Mouse (Mus musculus): Measurements from ENCODE around the gene Lss. TPM values are rescaled to one million over a fixed set of nuclear protein-coding genes. Genes with fewer than 3 reads are reported as not detected.

Lss gene
- polyA plus RNA-seq, 3 experiments from 2014 or later = 9.7 to 17.3 (median 12.5) TPM

DNA sequence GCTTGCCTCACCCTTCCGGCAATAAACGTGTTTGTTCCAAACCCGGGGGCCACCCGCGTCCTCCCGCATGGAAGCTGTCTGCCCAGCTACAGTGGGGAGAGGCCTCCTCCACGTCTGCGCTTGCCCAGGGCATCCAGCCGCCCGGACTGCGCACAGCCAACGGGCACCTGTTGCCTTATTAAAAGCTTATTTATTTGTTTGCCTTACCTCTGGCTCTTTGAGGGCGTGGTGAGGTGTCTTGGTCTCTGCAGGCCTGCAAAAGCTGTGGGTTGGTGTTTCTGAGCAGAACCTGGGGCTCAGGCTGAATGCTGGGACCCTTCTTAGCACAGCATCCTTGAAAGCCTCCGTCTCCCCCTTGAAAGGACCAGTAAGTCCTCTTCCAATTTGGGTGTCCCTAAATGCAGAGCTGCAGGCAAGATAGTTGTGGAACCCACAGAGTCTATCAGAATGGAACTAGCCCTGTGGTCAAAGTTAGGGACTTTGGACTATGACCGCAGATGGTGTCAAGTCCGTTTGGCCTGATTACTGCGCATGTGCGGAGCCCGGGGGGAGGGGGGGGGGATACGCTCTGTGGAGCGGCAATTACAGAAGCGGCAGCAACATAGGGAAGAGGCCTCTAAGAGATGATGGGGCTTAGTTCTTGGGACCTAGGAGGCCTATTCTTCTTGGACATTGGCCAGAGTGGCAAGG, 38.8 kb downstream of the Lss start:
- ATAC-seq = no peak

DNA sequence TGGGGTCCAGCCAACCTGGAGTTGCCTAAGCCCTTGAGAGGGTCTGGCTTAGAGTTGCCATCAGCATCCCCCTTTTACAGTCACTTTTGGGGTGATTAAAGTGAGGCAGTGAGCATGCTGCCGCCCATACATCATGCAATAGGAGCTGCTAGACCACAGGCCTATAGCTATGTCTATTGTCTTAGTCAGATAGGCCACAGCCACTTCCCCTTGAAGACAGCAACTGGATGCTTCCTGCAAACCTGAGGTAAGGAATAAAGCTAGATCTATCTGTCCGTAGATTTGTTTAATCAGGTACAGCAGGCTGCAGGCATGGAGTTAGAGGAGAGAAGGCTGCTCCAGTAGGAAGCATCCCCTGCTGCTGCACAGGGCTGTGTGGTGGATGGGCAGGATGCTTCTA, 39.7 kb downstream of the Lss start:
- ATAC-seq = no peak

DNA sequence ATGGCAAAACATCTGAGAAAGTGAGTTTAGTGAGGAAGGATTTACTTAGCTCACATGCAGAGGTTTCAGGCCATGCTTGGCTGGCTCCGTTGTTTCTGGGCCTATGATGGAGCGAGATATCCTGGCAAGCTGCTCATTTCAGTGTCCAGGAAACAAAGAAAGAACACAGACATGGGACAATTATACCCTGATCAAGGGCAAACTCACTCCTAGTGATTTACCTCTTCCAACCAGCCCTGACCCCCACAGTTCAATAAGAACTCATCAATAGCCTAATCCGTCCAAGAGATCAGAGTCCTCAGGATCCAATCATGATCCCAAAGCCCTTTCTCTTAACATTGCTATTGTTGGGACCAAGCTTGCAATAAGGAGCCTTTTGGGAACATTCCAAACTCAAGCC, 40.8 kb downstream of the Lss start:
- no peak for ATAC-seq

DNA sequence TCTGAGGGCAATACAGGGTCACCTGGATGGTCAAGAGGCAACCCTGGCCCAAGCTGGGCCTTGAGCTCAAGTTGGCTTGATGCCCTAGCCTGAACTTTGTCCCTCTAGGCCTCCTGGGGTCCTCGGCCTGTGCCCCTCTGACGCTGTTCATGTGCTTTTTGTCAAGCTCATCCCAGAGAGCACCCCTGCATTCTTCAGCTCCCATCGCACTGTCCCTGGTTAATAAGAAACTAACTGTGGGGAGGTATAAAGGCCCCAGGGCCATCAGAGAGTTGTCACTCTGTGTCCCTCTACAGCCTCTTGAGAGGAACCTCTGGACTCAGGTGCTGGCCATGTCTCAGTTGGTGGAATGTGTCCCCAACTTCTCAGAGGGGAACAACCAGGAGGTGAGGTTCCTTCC, 44.0 kb downstream of the Lss start, which contains the start of gene Ftcd:
Gene Ftcd, plus strand, starts transcription at position 275 of the 400 bp plus-strand sequence.
- ATAC-seq = no peak

DNA sequence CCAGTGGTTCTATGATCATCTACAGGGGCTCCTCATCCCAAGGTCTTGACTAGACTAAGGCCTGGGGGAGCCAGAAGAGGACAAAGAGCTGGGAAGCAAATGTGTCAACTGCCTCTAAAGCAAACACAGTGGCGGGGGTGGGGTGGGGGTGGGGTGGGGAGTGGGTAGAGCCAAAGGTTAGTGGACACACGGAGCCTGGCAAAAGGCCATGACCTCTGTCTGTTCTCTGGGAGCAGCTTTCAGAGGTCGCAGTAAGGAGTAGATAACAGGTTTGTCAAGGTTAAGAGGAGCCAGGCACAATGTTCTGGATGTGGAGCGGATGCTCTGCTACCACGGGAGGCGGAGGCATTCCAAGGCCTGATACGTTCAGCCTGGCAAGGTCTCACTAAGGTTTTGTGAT, 45.5 kb downstream of the Lss start:
- no peak for ATAC-seq

DNA sequence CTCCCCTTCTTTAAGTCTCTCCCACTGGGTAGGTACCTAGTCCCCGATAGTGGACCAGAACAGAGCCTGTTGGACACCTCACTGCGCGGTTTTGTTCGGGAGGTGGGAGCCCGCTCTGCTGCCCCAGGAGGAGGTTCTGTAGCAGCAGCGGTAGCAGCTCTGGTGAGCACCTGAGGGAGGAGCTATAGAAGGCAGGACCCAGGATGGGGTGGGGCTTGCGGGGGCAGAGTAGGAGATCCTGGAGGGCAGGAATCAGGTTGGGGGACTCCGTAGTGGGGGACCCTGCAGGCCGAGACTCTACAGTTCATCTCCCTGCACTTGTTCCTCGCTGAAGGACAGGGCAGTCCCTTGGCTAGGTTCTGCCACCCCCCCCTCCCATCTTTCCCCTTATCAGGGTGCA, 52.8 kb downstream of the Lss start:
- ATAC-seq = no peak

DNA sequence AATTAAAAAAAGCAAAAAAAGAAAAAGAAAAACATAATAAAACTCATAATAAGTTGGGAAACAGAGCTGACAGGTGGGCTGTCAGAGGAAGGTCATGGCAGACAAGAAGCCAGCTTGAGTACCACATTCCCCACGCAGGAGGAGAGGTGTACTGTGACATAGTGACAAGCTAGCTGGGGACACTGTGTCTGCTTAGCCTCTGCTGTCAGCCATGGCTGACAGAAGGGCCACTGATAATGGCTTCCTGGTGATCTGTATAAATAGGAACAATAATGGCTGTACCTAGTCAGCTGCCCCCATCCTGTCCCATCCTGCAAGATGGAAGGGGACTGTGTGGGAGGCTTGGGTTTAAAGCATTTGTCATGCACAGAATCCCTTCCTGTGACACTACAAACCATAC, 54.8 kb downstream of the Lss start:
- no peak for ATAC-seq

DNA sequence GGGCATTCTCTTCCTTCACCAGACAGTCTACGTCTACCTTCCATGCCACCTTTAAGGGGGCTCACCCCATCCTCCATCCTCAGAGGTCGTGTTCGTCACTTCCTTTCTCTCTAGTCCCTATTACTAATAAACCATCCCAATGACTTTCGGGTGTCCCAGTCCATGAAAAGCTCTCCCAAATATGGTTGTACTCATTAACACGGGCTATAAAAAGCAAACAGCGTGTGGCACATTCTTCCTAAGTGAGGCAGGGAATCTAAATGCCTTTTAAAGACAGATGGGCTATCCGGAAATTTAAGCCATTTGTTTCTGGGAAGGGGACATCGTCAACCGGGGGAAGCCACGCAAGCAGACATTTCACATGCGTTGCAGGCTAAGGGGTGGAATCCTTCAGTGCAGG, 58.8 kb downstream of the Lss start:
- ATAC-seq = no peak

DNA sequence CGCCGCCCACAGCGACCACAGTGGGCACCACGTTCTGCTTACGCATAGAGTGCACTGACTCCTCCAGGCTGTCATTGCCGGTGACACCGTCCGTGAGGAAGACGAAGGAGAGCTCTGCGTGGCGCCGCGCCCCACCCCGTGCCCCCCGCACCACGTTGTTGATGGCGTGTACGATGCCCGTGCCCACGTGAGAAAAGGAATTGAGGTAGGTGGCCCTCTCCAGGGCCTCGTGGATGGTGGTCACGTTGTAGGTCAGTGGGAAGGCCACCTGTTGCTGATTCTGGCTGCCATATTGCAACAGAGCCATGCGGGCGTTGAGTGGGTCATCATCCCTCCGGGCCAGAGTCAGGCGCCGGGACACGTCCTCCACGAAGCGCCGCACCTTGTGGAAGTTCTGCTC, 65.0 kb downstream of the Lss start:
- no peak for ATAC-seq

DNA sequence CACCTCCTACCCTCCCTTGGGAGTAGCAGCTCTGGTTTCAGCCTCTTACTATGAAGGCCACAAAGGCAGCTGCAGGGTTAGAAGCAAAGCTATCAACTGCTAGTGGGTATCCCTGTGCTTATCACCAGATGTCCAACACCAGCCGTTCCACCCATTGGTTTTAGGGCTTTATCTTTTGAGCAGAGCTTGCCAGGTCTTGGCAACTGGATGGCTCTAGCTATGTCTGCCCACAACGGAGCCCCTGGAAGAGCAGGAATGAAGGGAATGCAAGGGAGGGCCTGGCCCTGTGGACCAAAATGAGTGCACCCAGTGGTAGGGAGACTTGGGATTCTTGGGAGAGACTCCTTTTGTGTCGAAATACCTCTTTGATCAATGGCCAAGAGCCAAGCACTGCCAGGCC, 71.3 kb downstream of the Lss start:
- ATAC-seq = no peak

Other genes with a start within 250 kb of the Lss start
- gene Dip2a, start 186.3 kb upstream of the Lss start, polyA plus RNA-seq (2017; shearing (Covaris generic)) = 1 to 10 TPM; 1.4 to 2.3 (median 1.7) TPM
- gene AC141477.1, start 91.1 kb upstream of the Lss start, polyA plus RNA-seq (2017; shearing (Covaris generic)) = 1 to 10 TPM in 2 of 3 experiments, not detected in 1; 2.5 to 6.2 TPM
- gene Pcnt, start 88.8 kb upstream of the Lss start, polyA plus RNA-seq (2017; shearing (Covaris generic)) = 10 to 100 TPM; 12.2 to 13.8 (median 13.5) TPM
- not detected for gene 2610028H24Rik, start 82.5 kb upstream of the Lss start, polyA plus RNA-seq (2017; shearing (Covaris generic))
- 10 to 100 TPM; 41.0 to 56.4 (median 54.3) TPM for gene Mcm3ap, start 62.7 kb upstream of the Lss start, polyA plus RNA-seq (2017; shearing (Covaris generic))
- gene Ybey, start 62.5 kb upstream of the Lss start, polyA plus RNA-seq (2017; shearing (Covaris generic)) = 1 to 10 TPM; 3.4 to 4.4 (median 3.4) TPM
- not detected for gene Spatc1l, start 30.7 kb downstream of the Lss start, polyA plus RNA-seq (2017; shearing (Covaris generic))
- gene Ftcd, start 44.1 kb downstream of the Lss start, polyA plus RNA-seq (2017; shearing (Covaris generic)) = not detected
- gene Col6a2, start 92.0 kb downstream of the Lss start, polyA plus RNA-seq (2017; shearing (Covaris generic)) = not detected
- not detected for gene Col6a1, start 194.6 kb downstream of the Lss start, polyA plus RNA-seq (2017; shearing (Covaris generic))

All from inflammation-experienced regulatory T-cells, adult 6 months (primary cell).